Mouse (Mus musculus) neural tube, embryonic 11.5 days (tissue): ENCODE measurements around the gene Bnip3. TPM values are rescaled to one million over a fixed set of nuclear protein-coding genes. Genes with fewer than 3 reads are reported as not detected.

ENCODE experiments used
- ATAC-seq: fragments of 200-750 bp; cut with Nextera tagmentation; 2 replicates; pipeline ENCODE4 v1.8.0; 2017; ENCODE audit warnings: moderate number of reproducible peaks, mild to moderate bottlenecking, moderate TSS enrichment, moderate library complexity; ENCODE audit not compliant: insufficient read depth, low FRiP score, low TSS enrichment
- DNase-seq: peaks from one replicate; pipeline ENCODE4 v3.0.0-alpha.2; 2015; ENCODE audit warnings: low spot score
- H3K27ac ChIP-seq: fragments of 300-500 bp; sonication (generic); 2 replicates; pipeline ENCODE4 v1.5.1; 2014; ENCODE audit warnings: low read depth, mild to moderate bottlenecking, low read length
- H3K27me3 ChIP-seq: fragments of 300-500 bp; sonication (generic); 2 replicates; pipeline ENCODE4 v1.6.1; 2014; ENCODE audit warnings: mild to moderate bottlenecking, low read length, mixed read lengths; ENCODE audit not compliant: control insufficient read depth, insufficient read depth
- H3K36me3 ChIP-seq: fragments of 300-500 bp; sonication (generic); 2 replicates; pipeline ENCODE4 v1.6.1; 2014; ENCODE audit warnings: mild to moderate bottlenecking, low read length, moderate library complexity, mixed read lengths; ENCODE audit not compliant: control insufficient read depth, insufficient read depth
- H3K4me1 ChIP-seq: fragments of 300-500 bp; sonication (generic); 2 replicates; pipeline ENCODE4 v1.6.1; 2014; ENCODE audit warnings: low read length, mixed read lengths; ENCODE audit not compliant: control insufficient read depth, insufficient read depth
- H3K4me2 ChIP-seq: fragments of 300-500 bp; sonication (generic); 2 replicates; pipeline ENCODE4 v1.6.1; 2014; ENCODE audit warnings: low read depth, mild to moderate bottlenecking, moderate library complexity
- H3K4me3 ChIP-seq: fragments of 300-500 bp; sonication (generic); 2 replicates; pipeline ENCODE4 v1.5.1; 2014; ENCODE audit warnings: low read depth, low read length
- H3K9ac ChIP-seq: fragments of 300-500 bp; sonication (generic); 2 replicates; pipeline ENCODE4 v1.6.1; 2014; ENCODE audit warnings: mild to moderate bottlenecking, low read length
- H3K9me3 ChIP-seq: fragments of 300-500 bp; sonication (generic); 2 replicates; pipeline ENCODE4 v1.6.1; 2016; ENCODE audit warnings: low read length; ENCODE audit not compliant: control insufficient read depth
- WGBS: fragments of 180-500 bp; shearing (Covaris S2); extraction: QIAGEN DNeasy Blood & Tissue Kit; methylation state at CpG from one replicate; pipeline ENCODE4 v1.1.7; 2014; 5-methylcytosine and 5-hydroxymethylcytosine counted together
- polyA plus RNA-seq: library from polyadenylated mRNA; unstranded; fragments of >200 nt; fragmentation: Nextera tagmentation; extraction: Ambion mirVana; gene quantifications from 2 replicates; pipeline ENCODE4 v1.2.1, GENCODE M21; 2014

The Bnip3 gene
- polyA plus RNA-seq, 1 experiment from 2014 or later: 87.2 TPM

- Histone ChIP-seq H3K36me3 (no peaks in the 10 kb centered on the region), H3K27ac (no peak within 1 kb of the TSS), H3K4me1 (no peaks in the 10 kb centered on the region), H3K9ac (peak within 1 kb of the TSS; percentile 32; the same call in 1 of the 2 replicates), H3K9me3 (no peaks in the 10 kb centered on the region), H3K27me3 (peaks cover 41% of the 10 kb centered on the region), H3K4me3 (peak within 1 kb of the TSS; percentile 44), H3K4me2 (peak within 1 kb of the TSS; percentile 75)
- under 1% methylated on average over 76 of the region's 78 CpGs for WGBS
- ATAC-seq (no peak), DNase-seq (peak; percentile 28)
Observed at GRCm38 (mm10) chr7:138940612-138941461, 31.5 kb upstream of the Bnip3 start, which contains the start of gene Jakmip3. Gene Jakmip3 (plus strand): TSS chr7:138940730.

- Histone ChIP-seq H3K36me3 (no peaks in the 10 kb centered on the region), H3K9ac (no peak overlapping the region; the same call in 1 of the 2 replicates), H3K27me3 (peaks cover 41% of the 10 kb centered on the region), H3K4me2 (peak overlapping the region; percentile 75), H3K27ac (no peak overlapping the region), H3K4me1 (no peaks in the 10 kb centered on the region), H3K9me3 (no peaks in the 10 kb centered on the region), H3K4me3 (peak overlapping the region; percentile 44)
- DNase-seq (peak; percentile 51), ATAC-seq (no peak)
- 2% methylated on average over 17 of the region's 17 CpGs for WGBS
Observed at GRCm38 (mm10) chr7:138940256-138940611, 30.9 kb upstream of the Bnip3 start.

- Histone ChIP-seq H3K27ac (no peak overlapping the region), H3K9ac (no peak overlapping the region), H3K36me3 (no peaks in the 10 kb centered on the region), H3K4me2 (no peak overlapping the region), H3K27me3 (peaks cover 41% of the 10 kb centered on the region), H3K4me1 (no peaks in the 10 kb centered on the region), H3K4me3 (no peak overlapping the region), H3K9me3 (no peaks in the 10 kb centered on the region)
- WGBS: 86% methylated on average over 7 of the region's 7 CpGs
- ATAC-seq (no peak), DNase-seq (no peak)
Observed at GRCm38 (mm10) chr7:138938991-138939390, 29.7 kb upstream of the Bnip3 start.

GRCm38 (mm10) chr7:138934523-138934922 is 25.2 kb upstream of the Bnip3 start:
- WGBS: 91% methylated on average over 3 of the region's 3 CpGs
- H3K27ac ChIP-seq: no peak overlapping the region
- DNase-seq (no peak), ATAC-seq (no peak)
- no peaks in the 10 kb centered on the region for H3K36me3 ChIP-seq
- H3K9me3 ChIP-seq: no peaks in the 10 kb centered on the region
- H3K4me2 ChIP-seq: no peak overlapping the region
- H3K4me1 ChIP-seq: no peaks in the 10 kb centered on the region
- peaks cover 7% of the 10 kb centered on the region for H3K27me3 ChIP-seq
- no peak overlapping the region for H3K4me3 ChIP-seq
- H3K9ac ChIP-seq: no peak overlapping the region

- H3K9ac ChIP-seq: no peak overlapping the region
- no peak for DNase-seq
- H3K27ac ChIP-seq: no peak overlapping the region
- no peaks in the 10 kb centered on the region for H3K27me3 ChIP-seq
- H3K9me3 ChIP-seq: no peaks in the 10 kb centered on the region
- H3K36me3 ChIP-seq: no peaks in the 10 kb centered on the region
- no peaks in the 10 kb centered on the region for H3K4me1 ChIP-seq
- no peak overlapping the region for H3K4me3 ChIP-seq
- ATAC-seq: no peak
- no peak overlapping the region for H3K4me2 ChIP-seq
- WGBS: 91% methylated on average over 4 of the region's 4 CpGs
Observed at GRCm38 (mm10) chr7:138928456-138928855, 19.1 kb upstream of the Bnip3 start.

- peak; percentile 30 for DNase-seq
- Histone ChIP-seq H3K4me1 (peaks cover 7% of the 10 kb centered on the region; the same call in 1 of the 2 replicates), H3K9ac (no peak overlapping the region), H3K4me2 (no peak overlapping the region), H3K27me3 (no peaks in the 10 kb centered on the region), H3K27ac (no peak overlapping the region), H3K4me3 (no peak overlapping the region), H3K9me3 (no peaks in the 10 kb centered on the region), H3K36me3 (no peaks in the 10 kb centered on the region)
- 11% methylated on average over 3 of the region's 3 CpGs for WGBS
- no peak for ATAC-seq
Observed at GRCm38 (mm10) chr7:138923756-138924425, 14.6 kb upstream of the Bnip3 start.

- Histone ChIP-seq H3K4me3 (no peak overlapping the region), H3K4me1 (peaks cover 7% of the 10 kb centered on the region; the same call in 1 of the 2 replicates), H3K36me3 (no peaks in the 10 kb centered on the region), H3K27me3 (no peaks in the 10 kb centered on the region), H3K27ac (no peak overlapping the region), H3K9me3 (no peaks in the 10 kb centered on the region), H3K9ac (no peak overlapping the region), H3K4me2 (no peak overlapping the region)
- WGBS: 96% methylated on average over 8 of the region's 8 CpGs
- ATAC-seq (no peak), DNase-seq (no peak)
Observed at GRCm38 (mm10) chr7:138921611-138922010, 12.3 kb upstream of the Bnip3 start.

GRCm38 (mm10) chr7:138919156-138919944 is 10.0 kb upstream of the Bnip3 start:
- 4% methylated on average over 26 of the region's 26 CpGs for WGBS
- Histone ChIP-seq H3K4me2 (peak overlapping the region; percentile 58), H3K4me1 (peaks cover 7% of the 10 kb centered on the region; the same call in 1 of the 2 replicates), H3K36me3 (no peaks in the 10 kb centered on the region), H3K4me3 (peak overlapping the region; percentile 10; the same call in 1 of the 2 replicates), H3K27me3 (no peaks in the 10 kb centered on the region), H3K27ac (no peak overlapping the region), H3K9ac (peak overlapping the region; percentile 44), H3K9me3 (no peaks in the 10 kb centered on the region)
- no peak for ATAC-seq
- peak; percentile 29 for DNase-seq
